Mouse (Mus musculus) CD8-positive naive resting alpha-beta T cell, adult 2 months (primary cell): ENCODE data around the gene H13.

Source experiments
- DNase-seq, 2 experiments: peaks; one replicate each; pipeline ENCODE4 v3.0.0; 2022; ENCODE audit warnings: low read depth in 2 of 2, low spot score in 2 of 2

The H13 gene

GRCm38 (mm10) chr2:152733201-152733600 is 63.9 kb downstream of the H13 start:
- DNase-seq, result no peak

- DNase-seq, result no peak
Observed at GRCm38 (mm10) chr2:152734501-152734900, 65.2 kb downstream of the H13 start.

- peak in 1 of 2 experiments; percentile 21 for DNase-seq
Observed at GRCm38 (mm10) chr2:152734984-152735383, 65.7 kb downstream of the H13 start.

- DNase-seq, result peak; percentile 16 to 39
Observed at GRCm38 (mm10) chr2:152736090-152736601, 66.9 kb downstream of the H13 start, which contains the start of gene Id1. Gene Id1 (plus strand): TSS chr2:152736251.

GRCm38 (mm10) chr2:152736748-152737147 is 67.5 kb downstream of the H13 start:
- DNase-seq, result no peak

GRCm38 (mm10) chr2:152737306-152738221 is 68.3 kb downstream of the H13 start:
- DNase-seq, result no peak

- DNase-seq, result no peak
Observed at GRCm38 (mm10) chr2:152738341-152738740, 69.1 kb downstream of the H13 start.

GRCm38 (mm10) chr2:152739031-152739841 is 70.0 kb downstream of the H13 start:
- no peak for DNase-seq

- DNase-seq, result no peak
Observed at GRCm38 (mm10) chr2:152739842-152740260, 70.6 kb downstream of the H13 start.

- no peak for DNase-seq
Observed at GRCm38 (mm10) chr2:152740490-152740889, 71.2 kb downstream of the H13 start.

- DNase-seq, result no peak
Observed at GRCm38 (mm10) chr2:152741153-152742041, 72.1 kb downstream of the H13 start.

- DNase-seq, result peak in 1 of 2 experiments; percentile 40
Observed at GRCm38 (mm10) chr2:152742435-152742834, 73.2 kb downstream of the H13 start.

GRCm38 (mm10) chr2:152753944-152754711 is 84.9 kb downstream of the H13 start, which contains the start of gene Cox4i2:
Gene Cox4i2 (plus strand): TSS chr2:152754173.
- DNase-seq, result no peak

- no peak for DNase-seq
Observed at GRCm38 (mm10) chr2:152756474-152757393, 87.5 kb downstream of the H13 start.

GRCm38 (mm10) chr2:152757478-152757877 is 88.2 kb downstream of the H13 start:
- DNase-seq, result no peak
